Mouse (Mus musculus) megakaryocyte, embryonic 14.5 days (primary cell): ENCODE results near the gene Wdcp.

Source experiments
- FLI1 ChIP-seq: IDR thresholded peaks from 2 replicates; pipeline ENCODE4 v1.6.1; 2012; ENCODE audit warnings: low read length, inconsistent platforms, mixed read lengths
- GATA1 ChIP-seq: IDR thresholded peaks from 3 replicates; pipeline ENCODE4 v1.6.1; 2012; ENCODE audit warnings: mixed read lengths, low read length, inconsistent platforms, borderline replicate concordance

DNA sequence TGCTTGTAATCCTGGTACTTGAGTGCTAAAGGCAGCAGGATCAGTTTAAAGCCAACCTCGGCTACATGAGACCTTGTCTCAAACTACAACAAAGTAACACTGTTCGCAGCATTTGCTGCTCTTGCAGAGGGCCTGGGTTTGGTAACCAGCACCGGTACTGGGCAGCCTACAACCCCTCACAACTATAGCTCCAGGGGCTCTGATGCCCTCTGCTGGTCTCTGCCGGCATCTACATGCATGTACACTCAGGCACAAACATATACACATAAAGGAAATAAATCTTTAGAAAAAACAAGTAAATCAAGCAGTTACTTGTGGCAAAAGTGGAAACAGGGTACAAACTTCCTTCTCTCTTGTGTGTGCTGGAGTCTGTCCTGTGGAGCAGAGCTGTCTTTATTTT is 19.6 kb downstream of the Wdcp start:
- TF ChIP-seq FLI1 (no peak), GATA1 (no peak)
